Mouse (Mus musculus) left cerebral cortex, adult 8-10 months (tissue): Measurements from ENCODE around the gene 4921517D22Rik. TPM values are rescaled to one million over a fixed set of nuclear protein-coding genes. Genes with fewer than 3 reads are reported as not detected.

ENCODE experiments used
- DNase-seq, 2 experiments: peaks; one replicate each; pipeline ENCODE4 v3.0.0; 2022; ENCODE audit warnings: low spot score in 2 of 2
- total RNA-seq, 4 experiments: library from RNA; stranded (reverse); gene quantifications; 2 replicates each; pipeline ENCODE4 v1.2.4; 2022

The 4921517D22Rik gene
- total RNA-seq, 4 experiments from 2014 or later, result not detected

DNA sequence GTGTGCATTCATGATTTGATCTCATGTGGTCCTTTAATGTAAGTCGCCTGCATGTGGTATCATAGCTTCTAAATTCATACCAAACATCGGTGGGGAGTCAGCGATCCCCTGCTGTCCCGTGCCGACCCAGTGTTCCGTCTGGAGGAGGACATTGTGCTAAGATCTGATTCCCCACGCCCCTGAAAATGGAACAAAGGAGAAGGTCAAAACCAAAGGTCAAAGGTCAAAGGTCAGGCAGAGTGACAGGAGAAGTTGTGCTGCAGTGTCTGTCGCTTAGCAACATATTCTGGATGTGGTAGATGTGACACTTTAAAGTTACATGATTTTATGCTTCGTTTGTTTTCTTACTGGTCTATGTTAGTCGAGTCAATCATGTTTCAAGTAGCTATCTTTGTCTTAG lies 2.4 kb downstream of the 4921517D22Rik start:
- DNase-seq, result no peak

DNA sequence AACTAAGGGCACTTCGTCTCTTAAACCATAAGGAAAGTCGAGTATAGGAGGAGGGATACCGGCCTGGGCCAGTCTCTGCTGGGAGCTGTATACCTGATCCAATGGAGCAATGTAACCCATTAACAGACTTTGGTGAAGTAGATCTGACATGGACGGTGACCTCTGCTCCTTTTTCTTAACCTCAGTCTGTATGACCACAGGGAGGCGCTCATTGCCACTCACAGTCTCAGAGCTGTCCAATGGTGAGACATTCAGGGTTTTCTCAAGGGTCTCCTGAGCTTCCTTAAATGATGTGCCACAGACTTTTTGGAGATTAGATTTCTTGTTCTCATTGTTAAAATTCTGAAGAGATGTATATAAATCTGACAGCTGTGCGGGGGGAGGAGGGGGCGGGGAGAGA lies 3.3 kb downstream of the 4921517D22Rik start:
- DNase-seq, result no peak

DNA sequence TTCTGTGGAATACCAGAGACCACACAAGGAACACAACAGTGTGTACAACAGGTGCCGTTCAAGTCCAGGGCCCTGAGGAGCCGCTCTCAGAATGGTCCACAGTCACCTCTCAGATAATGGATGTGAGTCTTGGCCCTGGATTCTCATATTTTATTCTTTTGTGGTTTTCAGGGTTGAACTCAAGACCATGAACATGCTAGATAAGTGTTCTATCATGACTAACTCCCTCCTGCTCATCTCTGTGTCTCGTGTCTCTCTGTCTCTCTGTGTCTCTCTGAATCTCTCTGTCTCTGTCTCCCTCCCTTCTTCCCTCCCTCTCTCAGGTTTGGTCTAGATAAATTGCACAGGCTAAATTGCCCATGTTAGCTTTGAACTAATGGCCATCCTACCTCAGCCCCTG lies 4.1 kb downstream of the 4921517D22Rik start:
- no peak for DNase-seq

DNA sequence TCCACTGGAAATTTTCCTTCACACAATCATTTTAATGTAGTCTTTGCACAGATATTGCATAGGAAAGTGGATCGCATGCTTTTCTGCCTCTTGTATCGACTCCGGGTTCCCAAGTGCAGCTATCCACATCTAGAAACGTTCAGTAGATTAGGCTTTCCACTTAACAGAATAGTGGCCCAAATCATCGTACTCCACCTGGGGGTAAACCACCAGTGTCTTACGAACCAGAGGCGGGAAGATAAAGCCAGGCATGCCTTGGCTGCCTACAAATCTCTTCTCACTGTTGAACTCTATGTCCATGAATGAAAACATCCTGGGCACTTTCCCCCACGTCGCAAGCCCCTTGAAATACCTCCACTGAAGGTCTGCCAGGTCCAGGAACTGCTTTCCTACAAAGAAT lies 4.6 kb downstream of the 4921517D22Rik start:
- DNase-seq, result no peak

DNA sequence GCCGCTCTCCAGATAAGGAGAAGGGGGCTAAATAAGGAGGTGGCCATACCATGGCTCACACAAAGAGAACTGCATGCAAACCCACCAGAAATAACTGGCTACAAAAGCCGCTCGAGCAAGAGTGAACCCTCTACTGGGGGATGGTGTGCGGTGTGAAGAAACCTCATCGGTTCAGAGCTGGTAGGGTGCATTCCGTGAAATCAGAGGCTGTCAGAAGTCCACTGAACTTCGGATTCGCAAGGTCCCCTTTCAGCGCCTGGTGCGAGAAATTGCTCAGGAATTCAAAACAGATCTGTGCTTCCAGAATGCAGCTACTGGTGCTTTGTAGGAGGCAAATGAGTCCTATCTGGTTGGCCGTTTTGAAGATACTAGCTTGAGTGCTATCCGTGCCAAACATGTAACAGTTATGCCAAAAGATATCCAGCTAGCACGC lies 5.6 kb downstream of the 4921517D22Rik start:
- no peak for DNase-seq

DNA sequence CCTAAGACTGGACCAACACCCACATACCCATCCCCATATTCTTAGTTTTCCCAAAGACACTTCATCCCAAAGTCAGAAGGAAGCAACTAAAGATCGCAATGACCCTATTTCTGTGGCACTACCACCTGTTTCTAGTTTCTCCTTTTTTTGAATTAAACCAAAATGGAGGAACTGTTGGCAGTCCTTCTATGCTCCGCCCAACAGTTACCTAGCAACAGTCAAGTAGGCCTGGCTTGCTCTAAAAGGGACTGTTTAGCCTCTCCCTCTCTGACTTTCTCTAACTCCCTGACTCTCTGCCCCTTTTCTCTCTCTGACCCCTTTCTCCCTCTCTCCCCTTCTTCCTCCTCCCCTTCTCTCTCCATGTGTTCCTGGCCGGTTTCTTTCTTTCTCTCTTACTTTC lies 8.7 kb downstream of the 4921517D22Rik start:
- DNase-seq, result no peak

DNA sequence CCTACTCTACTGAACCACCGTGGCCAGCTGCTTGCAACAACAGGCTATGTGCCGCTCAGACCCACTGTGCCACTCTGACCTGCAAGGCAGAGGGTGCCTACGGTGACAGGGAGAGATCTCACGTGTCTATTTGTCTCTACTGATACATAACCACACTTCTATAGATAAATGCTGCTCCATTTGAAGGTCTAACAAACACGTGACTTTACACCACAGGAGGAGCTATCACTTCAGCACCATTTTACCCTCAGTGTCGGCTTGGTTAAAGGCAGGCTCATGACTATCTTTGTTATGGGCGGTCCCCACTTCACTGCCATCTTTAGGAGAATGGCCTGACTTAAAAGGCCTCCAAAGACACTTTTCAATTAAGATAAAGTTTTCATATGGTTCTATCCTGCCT lies 11.3 kb downstream of the 4921517D22Rik start:
- no peak for DNase-seq

DNA sequence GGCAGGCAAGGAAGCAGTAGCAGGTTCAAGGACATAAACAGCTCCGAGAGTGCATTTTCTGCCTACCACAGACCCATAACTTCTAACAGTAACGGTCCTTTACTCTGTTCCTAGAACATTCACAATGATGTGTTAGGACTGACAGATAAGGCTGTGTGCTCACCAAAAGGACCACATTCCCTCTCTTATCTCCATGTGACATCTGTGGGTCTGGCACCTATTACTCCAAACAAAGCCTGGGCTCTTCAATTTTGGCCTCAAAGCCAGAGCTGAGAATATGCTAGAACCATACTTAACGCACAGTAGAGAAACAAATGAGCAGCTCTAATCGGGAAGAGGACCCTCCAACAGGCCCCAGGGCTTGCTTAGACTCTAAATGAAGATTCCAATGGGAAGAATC lies 14.0 kb downstream of the 4921517D22Rik start:
- DNase-seq, result no peak

DNA sequence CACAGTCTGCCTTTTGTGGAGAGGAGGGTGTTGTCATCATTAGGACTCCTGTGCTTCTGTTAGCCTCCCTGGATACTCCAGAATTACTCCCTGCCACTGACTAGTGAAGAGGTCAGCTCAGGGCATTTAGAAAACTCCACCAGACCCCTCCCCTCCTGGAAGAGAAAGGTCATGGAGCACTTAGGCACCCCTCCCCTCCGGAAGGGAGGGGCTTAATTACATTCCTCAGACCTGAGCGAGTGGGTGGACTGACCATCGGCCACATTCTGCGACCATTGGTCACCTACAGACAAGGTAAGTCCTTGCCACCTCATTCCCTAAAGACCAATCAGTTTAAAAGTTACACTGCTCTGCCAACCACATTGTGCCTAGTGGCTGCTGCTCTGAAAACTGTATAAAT lies 14.6 kb downstream of the 4921517D22Rik start:
- no peak for DNase-seq

DNA sequence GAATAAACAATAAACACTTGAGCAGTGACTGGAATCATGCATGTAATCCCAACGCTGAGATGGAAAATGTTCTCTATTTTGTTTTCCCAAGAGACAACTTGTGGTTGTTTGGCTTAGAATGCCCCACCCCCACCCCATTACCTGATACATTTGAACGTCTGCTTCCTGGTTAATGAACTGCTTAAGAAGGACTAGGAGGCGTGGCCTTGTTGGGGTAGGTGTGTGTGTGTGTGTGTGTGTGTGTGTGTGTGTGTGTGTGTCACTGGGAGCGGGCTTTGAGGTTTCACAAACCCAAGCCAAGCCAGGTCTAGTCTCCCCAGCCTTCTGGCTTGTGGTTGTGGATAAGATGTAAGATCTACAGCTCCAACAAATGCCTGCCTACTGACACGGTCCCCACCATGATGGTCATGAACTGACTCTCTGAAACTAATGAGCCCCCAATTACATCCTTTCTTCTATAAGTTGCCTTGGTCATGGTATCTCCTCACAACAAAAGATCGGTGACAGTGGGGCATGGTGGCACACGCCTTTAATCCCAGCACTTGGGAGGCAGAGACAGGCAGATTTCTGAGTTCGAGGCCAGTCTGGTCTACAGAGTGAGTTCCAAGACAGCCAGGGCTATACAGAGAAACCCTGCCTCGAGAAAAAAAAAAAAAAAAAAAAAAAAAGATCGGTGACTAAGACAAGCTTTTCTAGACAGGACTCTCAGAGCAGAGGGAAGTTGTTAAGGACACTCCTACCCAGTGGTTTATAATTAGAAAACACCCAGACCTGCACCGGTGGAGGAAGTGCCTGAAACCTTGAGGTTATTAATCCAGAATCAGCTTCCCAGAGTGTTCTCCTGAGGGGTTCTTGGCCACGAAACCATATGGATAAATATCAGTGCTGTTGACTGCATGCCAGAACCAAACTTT lies 17.3 kb downstream of the 4921517D22Rik start:
- no peak for DNase-seq

DNA sequence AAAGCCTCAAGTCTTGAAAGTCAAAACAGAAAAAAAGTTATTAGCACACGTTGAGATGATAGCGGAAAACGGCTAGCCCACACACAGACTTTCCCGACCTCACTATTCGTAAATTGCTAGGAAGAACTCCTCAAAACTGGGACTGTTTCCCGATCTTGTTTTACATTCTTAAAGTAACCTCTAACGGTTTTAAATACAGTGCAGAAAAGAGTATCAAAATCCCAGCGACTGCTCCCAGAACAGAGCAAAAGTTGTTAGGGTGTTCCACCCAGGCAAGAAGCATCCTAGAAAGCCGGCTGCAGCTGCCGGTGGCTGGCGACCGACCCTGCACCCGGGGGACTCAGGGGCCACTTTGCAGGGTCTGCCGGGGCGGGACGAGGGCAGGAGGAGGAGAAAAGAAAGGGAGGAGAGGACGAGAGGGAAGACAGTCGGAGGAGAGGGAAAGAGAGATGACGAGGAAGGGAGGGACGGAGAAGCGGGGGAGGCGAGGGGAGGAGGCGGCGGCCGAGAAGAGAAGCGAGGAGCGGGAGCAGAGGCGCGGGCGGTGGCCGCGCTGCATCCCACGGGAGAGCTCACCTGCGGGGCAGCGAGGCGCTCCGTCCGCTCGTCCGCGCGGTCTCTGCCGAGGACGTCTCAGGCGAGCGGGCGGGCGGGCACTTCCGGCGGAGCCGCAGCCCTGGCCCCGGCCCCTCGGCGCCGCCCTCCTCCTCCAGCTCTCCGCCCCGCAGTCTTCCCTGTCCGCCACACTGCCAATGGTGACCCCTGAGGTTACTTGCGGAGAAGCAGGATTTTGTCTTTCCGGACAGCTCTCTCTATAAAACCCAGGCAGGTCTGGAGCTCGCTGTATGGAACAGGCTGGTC lies 18.5 kb downstream of the 4921517D22Rik start, which contains the start of gene Golm1:
Gene Golm1, minus strand, starts transcription at position 661 of the 861 bp plus-strand sequence.
- peak in 1 of 2 experiments; percentile 32 for DNase-seq

DNA sequence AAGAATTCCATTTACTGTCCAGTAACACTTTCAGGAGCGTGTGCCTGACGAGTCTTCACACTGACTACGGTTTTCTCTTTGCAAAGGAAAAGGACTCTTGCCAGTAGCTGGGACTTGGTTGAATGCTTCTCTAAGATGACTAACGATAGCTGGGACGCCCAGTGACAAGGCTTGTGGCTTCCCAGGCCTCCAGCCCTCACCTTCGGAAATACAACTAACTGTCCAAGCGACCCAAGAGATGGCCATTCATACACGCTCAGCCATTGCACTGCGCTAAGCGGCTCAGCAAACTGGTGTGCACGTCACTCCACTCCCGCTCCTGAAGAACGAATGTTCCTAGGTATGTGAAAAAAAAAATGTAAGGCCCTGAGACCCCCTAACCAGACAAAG lies 19.2 kb downstream of the 4921517D22Rik start:
- DNase-seq, result no peak

DNA sequence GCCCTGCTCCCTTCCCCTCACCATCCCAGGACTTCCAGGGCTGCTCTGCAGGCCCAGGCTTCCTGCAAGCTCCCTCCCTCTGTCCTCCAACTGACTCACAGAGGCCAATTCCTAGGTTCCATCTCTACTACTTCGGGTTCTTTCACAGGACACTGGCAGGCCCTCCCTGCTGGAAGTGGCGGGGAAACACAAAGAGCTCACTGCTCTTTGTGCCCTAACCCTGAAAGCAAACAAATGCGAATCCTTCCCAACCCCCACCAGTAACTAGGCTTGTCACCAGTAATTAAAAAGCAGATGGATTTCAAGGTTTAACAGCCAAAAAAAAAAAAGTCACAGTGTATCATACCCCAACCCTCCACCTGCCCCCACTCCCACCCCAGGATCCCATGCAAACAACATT lies 19.7 kb downstream of the 4921517D22Rik start:
- no peak for DNase-seq

DNA sequence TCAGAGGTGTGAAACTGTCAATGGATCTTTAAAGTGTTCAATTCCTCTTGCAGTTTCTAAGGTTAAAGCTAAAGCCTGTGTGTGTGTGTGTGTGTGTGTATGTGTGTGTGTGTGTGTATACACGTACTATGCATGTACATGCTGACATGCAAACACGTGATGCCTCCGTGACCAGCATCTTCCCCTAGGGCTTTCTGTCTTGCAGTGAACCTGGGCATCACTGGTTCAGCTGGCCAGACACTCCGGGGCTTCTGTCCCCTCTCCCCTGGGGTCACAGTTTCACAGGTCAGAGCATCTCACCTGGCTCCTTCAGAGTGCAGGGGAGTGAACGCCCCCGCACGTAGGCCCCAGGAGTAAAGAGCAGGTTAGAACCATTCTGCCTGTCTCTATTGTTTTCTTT lies 20.3 kb downstream of the 4921517D22Rik start:
- no peak for DNase-seq

DNA sequence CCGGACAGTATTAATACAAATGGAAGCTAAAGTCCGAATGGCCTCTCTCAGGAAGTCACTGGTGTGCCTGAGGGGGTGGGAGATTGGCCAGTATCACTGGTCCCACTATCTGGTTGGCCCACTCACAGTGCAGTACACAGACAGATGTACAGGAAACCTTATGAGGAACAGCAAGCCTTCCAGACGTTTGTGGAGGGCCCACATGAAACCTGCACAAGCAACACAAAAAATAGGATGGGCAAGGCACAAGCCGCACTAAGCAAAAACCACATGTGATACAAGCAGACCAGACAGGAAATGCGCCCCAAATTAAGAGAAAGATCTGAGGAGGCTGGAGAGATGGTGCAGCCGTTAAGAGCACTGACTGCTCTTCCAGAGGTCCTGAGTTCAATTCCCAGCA lies 21.7 kb downstream of the 4921517D22Rik start:
- DNase-seq, result no peak

DNA sequence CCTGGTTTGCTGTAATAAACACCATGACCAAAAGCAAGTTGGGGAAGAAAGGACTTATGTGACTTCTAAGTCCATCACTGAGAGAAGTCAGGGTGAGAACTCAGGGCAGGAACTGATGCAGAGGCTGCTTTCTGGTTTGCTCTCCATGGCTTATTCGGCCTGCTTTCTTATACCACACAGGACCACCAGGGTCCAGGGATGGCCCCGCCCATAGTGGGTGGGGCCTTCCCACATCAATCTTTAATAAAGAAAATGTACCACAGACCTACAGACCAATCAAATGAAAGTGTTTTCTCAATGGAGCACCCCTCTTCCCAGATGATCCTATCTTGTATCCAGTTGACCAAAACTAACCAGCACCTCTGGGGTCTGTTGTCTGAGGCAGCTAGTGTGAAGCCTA lies 22.4 kb downstream of the 4921517D22Rik start:
- no peak for DNase-seq

DNA sequence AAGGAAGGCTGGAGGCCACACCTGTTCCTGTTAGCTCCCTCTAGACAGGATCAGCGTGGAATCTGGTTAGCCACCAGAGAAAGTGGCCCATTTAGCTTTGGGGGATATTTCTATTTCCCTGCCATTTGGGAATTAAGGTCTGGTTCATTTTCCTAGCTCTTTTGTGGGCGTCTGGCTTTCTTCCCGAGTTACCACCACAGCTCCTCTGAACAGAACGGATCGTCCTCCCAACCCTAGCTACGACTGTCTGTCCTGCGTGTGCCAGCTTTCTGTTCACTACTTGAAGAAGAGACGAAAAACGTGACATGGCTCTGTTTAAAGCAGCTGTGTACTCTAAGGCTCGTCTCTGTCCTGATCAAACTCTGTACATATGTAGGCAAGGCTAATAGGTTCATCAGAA lies 24.0 kb downstream of the 4921517D22Rik start:
- no peak for DNase-seq

DNA sequence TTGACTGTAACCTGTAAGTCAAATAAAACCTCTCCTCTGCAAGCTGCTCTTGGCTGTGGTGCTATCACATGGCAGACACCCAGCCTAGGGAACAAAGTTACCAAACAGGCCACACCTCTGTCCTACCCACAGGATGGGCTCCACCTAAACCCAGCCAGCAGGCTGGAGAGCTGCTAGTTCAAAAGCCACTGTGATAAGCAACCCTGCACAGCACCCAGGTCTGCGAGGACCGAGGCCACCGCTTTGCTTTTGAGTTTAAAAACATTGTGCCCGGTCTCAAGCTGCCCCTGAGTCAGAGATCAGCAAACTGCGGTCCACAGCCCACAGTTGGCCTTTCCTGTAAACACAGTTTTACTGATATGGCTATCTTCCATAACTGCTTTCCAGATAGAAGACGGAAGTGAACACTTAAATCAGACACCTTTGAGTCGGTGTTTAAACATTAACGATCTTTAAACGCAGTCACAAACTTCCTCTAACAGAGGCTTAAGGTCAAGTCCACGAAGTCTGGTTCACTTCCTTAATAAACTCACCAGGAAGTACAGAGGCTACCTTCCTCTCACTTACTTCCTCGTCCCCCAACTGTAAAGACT lies 25.3 kb downstream of the 4921517D22Rik start:
- DNase-seq, result no peak

DNA sequence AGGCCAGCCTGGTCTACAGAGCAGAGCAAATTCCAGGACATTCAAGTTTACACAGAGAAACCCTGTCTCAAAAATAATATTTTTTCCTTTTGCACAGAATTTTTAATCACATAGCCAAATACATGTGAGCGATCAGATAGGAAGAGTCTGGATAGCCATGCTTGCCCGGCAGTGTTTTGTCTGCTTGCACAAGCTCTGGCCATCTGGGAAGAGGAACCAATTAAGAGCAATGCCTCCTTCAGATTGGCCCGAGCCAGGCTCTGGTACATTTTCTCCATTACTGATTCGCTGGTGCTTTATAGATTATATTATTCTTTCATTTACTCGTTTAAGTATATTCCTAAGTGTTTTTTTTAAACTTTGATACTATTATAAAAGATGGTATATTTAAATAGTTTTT lies 26.1 kb downstream of the 4921517D22Rik start:
- DNase-seq, result no peak

DNA sequence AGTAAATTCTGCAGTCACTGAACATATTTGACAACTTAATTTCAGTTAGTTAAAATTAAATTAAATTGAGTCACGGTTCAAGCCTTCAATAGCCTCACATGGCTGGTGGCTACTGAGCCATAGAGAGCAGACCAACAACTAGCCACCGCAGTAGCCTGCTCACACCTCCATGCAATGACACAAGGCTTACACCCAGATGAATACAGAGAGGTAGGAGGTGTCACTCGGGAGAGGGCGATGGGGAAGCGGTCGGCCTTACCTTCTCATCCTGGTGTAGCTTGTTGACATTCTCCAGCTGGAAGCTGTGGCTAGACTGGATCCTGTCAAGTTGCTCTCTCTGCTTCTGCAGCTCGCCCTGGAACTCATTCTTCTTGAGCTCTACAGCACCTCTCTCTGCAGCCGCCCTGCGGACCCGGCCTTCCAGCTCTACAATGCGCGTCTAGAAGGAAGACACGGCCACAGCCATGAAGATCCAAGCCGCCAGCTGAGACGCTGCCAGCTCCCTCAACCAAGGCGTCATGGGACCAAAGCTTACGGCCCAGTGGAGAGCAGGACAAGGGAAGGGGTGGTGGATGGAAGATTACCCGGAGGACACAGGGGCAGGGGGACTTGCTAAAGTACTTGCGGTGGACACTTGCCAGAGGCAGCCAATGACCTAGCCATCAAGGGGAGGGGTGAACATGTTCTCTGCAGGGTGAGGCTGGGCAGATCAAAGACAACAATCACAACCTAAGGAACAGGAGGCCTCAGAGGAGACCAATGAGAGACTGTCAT lies 29.8 kb downstream of the 4921517D22Rik start:
- DNase-seq, result no peak

DNA sequence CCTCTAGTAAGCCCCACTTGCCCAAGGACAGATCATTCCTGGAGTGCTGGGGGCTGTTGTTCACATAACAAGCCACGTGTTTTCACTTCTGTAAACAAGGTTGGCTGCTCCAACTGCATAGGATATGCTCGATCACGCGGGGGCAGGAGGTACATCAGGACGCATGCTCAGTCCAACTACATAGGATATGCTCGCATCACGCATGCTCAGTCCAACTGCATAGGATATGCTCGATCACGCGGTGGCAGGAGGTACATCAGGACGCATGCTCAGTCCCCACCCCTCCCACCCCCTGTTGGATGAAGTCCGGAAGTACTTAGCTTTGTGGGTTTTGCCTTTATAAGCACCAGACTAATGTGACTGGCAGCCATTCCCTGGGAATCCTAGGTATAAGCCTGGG lies 31.9 kb downstream of the 4921517D22Rik start:
- DNase-seq, result no peak
